Mouse (Mus musculus) hindbrain, embryonic 13.5 days (tissue): ENCODE measurements around the gene Sesn1. TPM values are rescaled to one million over a fixed set of nuclear protein-coding genes. Genes with fewer than 3 reads are reported as not detected.

Experiments
- ATAC-seq: fragments of 200-750 bp; cut with Nextera tagmentation; 2 replicates; pipeline ENCODE4 v1.8.0; 2017; ENCODE audit warnings: moderate TSS enrichment; ENCODE audit not compliant: low FRiP score
- H3K27ac ChIP-seq: fragments of 300-500 bp; sonication (generic); 2 replicates; pipeline ENCODE4 v1.5.1; 2015; ENCODE audit warnings: inconsistent platforms, mild to moderate bottlenecking, moderate library complexity
- H3K27me3 ChIP-seq: fragments of 300-500 bp; sonication (generic); 2 replicates; pipeline ENCODE4 v1.6.1; 2015; ENCODE audit warnings: mild to moderate bottlenecking, inconsistent platforms
- H3K36me3 ChIP-seq: fragments of 300-500 bp; sonication (generic); 2 replicates; pipeline ENCODE4 v1.6.1; 2015; ENCODE audit warnings: mild to moderate bottlenecking, inconsistent platforms
- H3K4me1 ChIP-seq: fragments of 300-500 bp; sonication (generic); replicated peaks from 2 replicates; pipeline ENCODE4 v1.6.1; 2015; ENCODE audit warnings: inconsistent platforms
- H3K4me2 ChIP-seq: fragments of 300-500 bp; sonication (generic); 2 replicates; pipeline ENCODE4 v1.6.1; 2015; ENCODE audit warnings: inconsistent platforms, mild to moderate bottlenecking, moderate library complexity
- H3K4me3 ChIP-seq: fragments of 300-500 bp; sonication (generic); 2 replicates; pipeline ENCODE4 v1.5.1; 2015; ENCODE audit warnings: mild to moderate bottlenecking, inconsistent platforms
- H3K9ac ChIP-seq: fragments of 300-500 bp; sonication (generic); 2 replicates; pipeline ENCODE4 v1.6.1; 2015; ENCODE audit warnings: mild to moderate bottlenecking, inconsistent platforms
- H3K9me3 ChIP-seq: fragments of 300-500 bp; sonication (generic); 2 replicates; pipeline ENCODE4 v1.6.1; 2016; ENCODE audit warnings: inconsistent platforms
- WGBS: fragments of 180-500 bp; shearing (Covaris S2); methylation state at CpG from one replicate; pipeline ENCODE4 v1.1.7; 2015; 5-methylcytosine and 5-hydroxymethylcytosine counted together
- polyA plus RNA-seq: library from polyadenylated mRNA; unstranded; fragments of >200 nt; fragmentation: Nextera tagmentation; extraction: Ambion mirVana; gene quantifications from 2 replicates; pipeline ENCODE4 v1.2.1, GENCODE M21; 2015

Sesn1 gene
- polyA plus RNA-seq, 1 experiment from 2014 or later = 36.1 TPM

GRCm38 (mm10) chr10:41901864-41902263, 92.1 kb downstream of the Sesn1 start:
- H3K4me1 ChIP-seq = no peaks in the 10 kb centered on the region

GRCm38 (mm10) chr10:41907473-41907872, 97.7 kb downstream of the Sesn1 start:
- Histone ChIP-seq H3K36me3 (peaks cover 49% of the 10 kb centered on the region), H3K4me2 (no peak overlapping the region), H3K27me3 (no peaks in the 10 kb centered on the region), H3K9ac (no peak overlapping the region), H3K4me3 (no peak overlapping the region), H3K27ac (no peak overlapping the region), H3K4me1 (peaks cover 21% of the 10 kb centered on the region), H3K9me3 (no peaks in the 10 kb centered on the region)
- 77% methylated on average over 11 of the region's 11 CpGs for WGBS
- ATAC-seq = no peak

More at GRCm38 (mm10) chr10:41901864-41902263, 92.1 kb downstream of the Sesn1 start:
- Histone ChIP-seq H3K4me2 (no peak overlapping the region), H3K27me3 (no peaks in the 10 kb centered on the region), H3K27ac (no peak overlapping the region), H3K4me3 (no peak overlapping the region), H3K9me3 (no peaks in the 10 kb centered on the region), H3K36me3 (peaks cover 49% of the 10 kb centered on the region), H3K9ac (no peak overlapping the region)
- WGBS = 91% methylated on average over 6 of the region's 6 CpGs
- ATAC-seq = no peak

DNA sequence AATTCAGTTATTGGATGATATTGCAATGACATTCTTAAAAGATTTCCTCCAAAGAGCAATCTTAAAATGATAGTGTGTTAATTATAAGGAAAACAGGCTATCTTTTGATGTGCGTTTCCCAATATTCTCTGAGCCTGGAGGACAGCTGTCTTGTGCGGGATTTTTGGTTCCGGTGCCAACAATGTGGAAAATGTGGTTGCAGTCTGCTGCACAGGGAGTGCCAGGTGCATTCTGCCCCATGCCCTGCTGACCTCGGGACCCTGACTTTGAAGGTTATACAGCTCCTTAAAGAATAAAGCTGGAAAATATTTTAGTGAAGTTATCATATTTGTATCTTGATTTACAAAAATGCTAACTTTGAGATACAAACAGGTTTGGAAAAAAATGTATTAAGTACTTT, 98.2 kb downstream of the Sesn1 start:
- H3K36me3 ChIP-seq = peaks cover 45% of the 10 kb centered on the region
- H3K27ac ChIP-seq = no peak overlapping the region
- H3K9me3 ChIP-seq = no peaks in the 10 kb centered on the region
- no peak overlapping the region for H3K4me2 ChIP-seq
- H3K4me3 ChIP-seq = no peak overlapping the region
- peaks cover 21% of the 10 kb centered on the region for H3K4me1 ChIP-seq
- H3K27me3 ChIP-seq = no peaks in the 10 kb centered on the region
- no peak for ATAC-seq
- WGBS = 86% methylated on average over 4 of the region's 4 CpGs
- H3K9ac ChIP-seq = no peak overlapping the region

DNA sequence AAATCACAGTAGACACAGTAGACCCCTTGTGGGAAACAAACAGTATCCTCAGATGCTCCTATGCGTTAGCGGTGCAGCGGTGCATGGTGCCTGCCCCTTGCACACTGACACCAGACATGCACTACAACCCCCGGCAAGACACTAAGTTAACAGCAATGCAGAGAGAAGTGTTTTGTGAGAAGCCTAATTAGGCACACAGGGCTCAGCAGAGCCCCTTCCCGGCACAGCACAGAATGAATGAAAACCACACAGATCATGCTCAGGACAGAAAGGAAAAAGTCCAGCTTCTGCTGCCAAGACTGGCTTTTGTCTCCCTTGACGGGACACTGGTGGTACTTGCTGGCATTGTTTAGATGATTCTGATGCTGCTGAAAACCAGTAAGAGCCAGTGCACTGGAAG, 99.2 kb downstream of the Sesn1 start:
- Histone ChIP-seq H3K4me1 (peaks cover 21% of the 10 kb centered on the region), H3K4me2 (no peak overlapping the region), H3K27ac (peak overlapping the region; percentile 41), H3K4me3 (no peak overlapping the region), H3K9me3 (no peaks in the 10 kb centered on the region), H3K27me3 (no peaks in the 10 kb centered on the region), H3K36me3 (peaks cover 37% of the 10 kb centered on the region), H3K9ac (no peak overlapping the region)
- 52% methylated on average over 6 of the region's 6 CpGs for WGBS
- peak; percentile 40 for ATAC-seq

DNA sequence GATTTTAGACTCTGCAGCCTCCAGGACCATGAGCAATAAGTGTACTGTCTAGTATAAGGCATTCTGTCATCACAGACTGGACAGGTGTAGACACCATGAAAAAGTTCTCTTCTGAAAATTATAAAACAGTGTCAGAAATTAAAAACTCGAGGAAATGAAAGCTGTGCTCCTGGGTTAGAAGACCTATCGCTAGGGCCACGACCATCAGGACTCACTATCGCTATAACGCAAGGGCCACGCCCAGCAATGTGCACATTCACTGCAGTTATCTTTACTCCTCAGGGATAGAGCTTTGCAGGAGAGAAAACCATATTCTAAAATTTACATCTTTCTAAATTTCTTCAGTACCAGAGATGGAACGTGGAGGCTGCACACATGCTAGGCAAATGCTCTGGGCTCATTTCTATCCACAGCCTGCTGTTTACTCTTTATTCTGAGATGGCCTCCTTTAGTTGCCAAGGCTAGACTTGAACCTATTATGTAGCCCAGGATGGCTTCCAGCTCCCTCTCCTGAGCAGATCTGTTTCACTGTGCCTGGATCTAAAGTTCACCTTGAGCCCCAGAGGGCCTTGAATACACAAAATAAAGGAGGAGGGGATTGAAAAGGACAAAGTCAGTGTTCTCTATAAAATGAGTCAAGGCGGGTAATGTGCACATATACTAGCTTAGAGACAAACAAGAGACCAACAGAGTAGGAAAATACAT, 102.7 kb downstream of the Sesn1 start:
- WGBS = 97% methylated on average over 8 of the region's 8 CpGs
- ATAC-seq = no peak

DNA sequence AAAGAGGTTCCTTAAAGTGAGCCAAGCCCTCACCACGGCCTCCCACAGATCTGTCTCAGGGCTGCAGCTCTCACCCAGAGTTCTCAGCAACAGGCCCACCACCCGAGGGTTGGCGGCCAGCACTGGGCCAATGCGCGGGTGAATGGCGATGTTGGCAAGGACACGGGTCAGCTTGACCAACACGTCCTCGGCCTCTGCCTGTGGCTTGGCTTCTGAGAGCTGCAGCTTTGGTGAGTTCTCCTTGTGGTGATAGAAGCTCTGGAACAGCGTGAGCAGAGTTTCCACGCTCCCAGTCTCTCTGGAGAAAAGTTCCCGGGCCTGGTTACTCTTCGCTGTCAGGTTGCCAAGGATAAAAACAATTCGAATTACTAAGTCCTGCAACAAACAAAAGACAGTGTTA, 117.0 kb downstream of the Sesn1 start:
- WGBS = 69% methylated on average over 14 of the region's 14 CpGs

More for the DNA sequence above, 102.7 kb downstream of the Sesn1 start:
- Histone ChIP-seq H3K27ac (no peak overlapping the region), H3K36me3 (peaks cover 13% of the 10 kb centered on the region), H3K4me2 (no peak overlapping the region), H3K9me3 (no peaks in the 10 kb centered on the region), H3K4me3 (no peak overlapping the region), H3K27me3 (no peaks in the 10 kb centered on the region), H3K9ac (no peak overlapping the region), H3K4me1 (peaks cover 21% of the 10 kb centered on the region)

GRCm38 (mm10) chr10:41930966-41931365, 121.2 kb downstream of the Sesn1 start:
- H3K9me3 ChIP-seq = no peaks in the 10 kb centered on the region

More for the DNA sequence above, 117.0 kb downstream of the Sesn1 start:
- Histone ChIP-seq H3K4me2 (no peak overlapping the region), H3K9me3 (no peaks in the 10 kb centered on the region), H3K4me1 (peaks cover 10% of the 10 kb centered on the region), H3K27me3 (peaks cover 4% of the 10 kb centered on the region; the same call in 1 of the 2 replicates), H3K9ac (no peak overlapping the region), H3K27ac (peak overlapping the region; percentile 66), H3K4me3 (no peak overlapping the region), H3K36me3 (no peaks in the 10 kb centered on the region)
- ATAC-seq = no peak

DNA sequence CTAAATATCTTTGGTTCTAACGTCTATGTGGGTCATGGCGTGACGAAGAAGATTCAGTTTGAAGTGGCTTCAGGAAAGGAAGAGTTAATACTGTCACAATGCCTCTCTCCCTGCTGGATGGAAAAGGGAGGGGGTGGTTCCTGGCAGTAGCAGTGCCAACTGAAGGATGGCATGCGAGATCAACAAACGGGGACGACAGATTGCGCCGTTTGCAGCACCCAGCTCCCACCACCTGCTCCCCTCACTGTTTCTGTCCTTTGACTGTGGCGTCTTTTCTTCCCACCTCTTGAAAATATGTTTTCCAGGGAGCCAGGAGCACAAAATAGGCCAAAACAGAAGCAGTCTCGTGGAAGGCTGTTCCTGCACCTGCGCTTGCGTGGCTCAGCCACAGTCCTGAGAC, 122.2 kb downstream of the Sesn1 start:
- 58% methylated on average over 12 of the region's 12 CpGs for WGBS

More at GRCm38 (mm10) chr10:41930966-41931365, 121.2 kb downstream of the Sesn1 start:
- Histone ChIP-seq H3K27me3 (peaks cover 4% of the 10 kb centered on the region; the same call in 1 of the 2 replicates), H3K4me2 (no peak overlapping the region), H3K9ac (no peak overlapping the region), H3K4me3 (no peak overlapping the region), H3K27ac (no peak overlapping the region), H3K36me3 (no peaks in the 10 kb centered on the region), H3K4me1 (peaks cover 41% of the 10 kb centered on the region)
- WGBS = 46% methylated on average over 4 of the region's 4 CpGs
- ATAC-seq = no peak

DNA sequence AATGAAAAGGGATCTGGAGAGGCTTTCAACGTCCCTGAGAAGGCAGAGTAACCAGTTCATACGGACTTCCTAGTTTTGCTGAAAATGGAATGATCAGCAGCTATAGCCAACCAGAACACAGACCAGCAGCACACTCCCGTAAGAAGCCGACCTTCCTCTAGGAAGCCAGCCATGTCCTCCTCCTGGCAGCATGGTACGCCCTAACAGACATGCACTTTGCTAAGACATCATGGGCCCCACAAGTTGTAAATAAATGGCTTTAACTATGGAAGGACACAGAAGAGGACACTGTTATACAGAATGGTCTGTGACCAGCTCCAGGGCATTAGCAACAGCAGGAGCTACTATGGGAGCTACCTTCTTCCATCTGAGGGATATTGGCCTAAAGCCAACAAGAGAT, 123.2 kb downstream of the Sesn1 start:
- H3K9me3 ChIP-seq = no peaks in the 10 kb centered on the region
- H3K36me3 ChIP-seq = no peaks in the 10 kb centered on the region
- H3K4me3 ChIP-seq = no peak overlapping the region
- H3K4me2 ChIP-seq = no peak overlapping the region
- no peak overlapping the region for H3K9ac ChIP-seq
- 88% methylated on average over 5 of the region's 5 CpGs for WGBS
- peaks cover 57% of the 10 kb centered on the region for H3K4me1 ChIP-seq
- H3K27me3 ChIP-seq = peaks cover 4% of the 10 kb centered on the region; the same call in 1 of the 2 replicates
- no peak for ATAC-seq
- peak overlapping the region; percentile 87 for H3K27ac ChIP-seq

More for the DNA sequence above, 122.2 kb downstream of the Sesn1 start:
- Histone ChIP-seq H3K36me3 (no peaks in the 10 kb centered on the region), H3K9ac (no peak overlapping the region), H3K27me3 (peaks cover 4% of the 10 kb centered on the region; the same call in 1 of the 2 replicates), H3K4me1 (peaks cover 51% of the 10 kb centered on the region), H3K9me3 (no peaks in the 10 kb centered on the region), H3K27ac (peak overlapping the region; percentile 81), H3K4me2 (peak overlapping the region; percentile 29), H3K4me3 (no peak overlapping the region)
- ATAC-seq = no peak

DNA sequence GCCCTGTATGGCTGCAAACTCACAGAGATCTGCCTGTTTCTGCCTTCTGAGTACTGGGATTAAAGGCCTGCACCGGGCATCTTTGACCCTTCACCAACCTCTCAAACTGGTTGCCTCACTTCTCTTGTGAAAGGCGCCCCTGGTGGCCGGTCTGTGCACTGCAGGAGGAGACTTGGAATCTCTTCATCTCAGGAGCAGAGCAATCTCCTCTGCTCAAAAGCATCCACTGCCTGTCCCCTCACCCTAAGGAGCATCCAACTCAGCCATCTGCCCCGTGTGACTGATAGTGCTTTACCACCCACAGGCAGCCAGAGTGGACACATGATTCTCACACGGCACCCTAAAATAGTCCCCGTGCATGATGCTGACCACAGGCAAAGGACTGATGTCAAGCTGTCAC, 123.8 kb downstream of the Sesn1 start:
- no peaks in the 10 kb centered on the region for H3K36me3 ChIP-seq
- H3K4me2 ChIP-seq = no peak overlapping the region
- no peaks in the 10 kb centered on the region for H3K9me3 ChIP-seq
- H3K27me3 ChIP-seq = peaks cover 4% of the 10 kb centered on the region; the same call in 1 of the 2 replicates
- no peak for ATAC-seq
- 70% methylated on average over 6 of the region's 6 CpGs for WGBS
- peak overlapping the region; percentile 87 for H3K27ac ChIP-seq
- no peak overlapping the region for H3K9ac ChIP-seq
- no peak overlapping the region for H3K4me3 ChIP-seq
- peaks cover 57% of the 10 kb centered on the region for H3K4me1 ChIP-seq

GRCm38 (mm10) chr10:41934633-41935475, 125.1 kb downstream of the Sesn1 start:
- Histone ChIP-seq H3K27me3 (peaks cover 4% of the 10 kb centered on the region; the same call in 1 of the 2 replicates), H3K4me2 (peak overlapping the region; percentile 46), H3K4me1 (peaks cover 57% of the 10 kb centered on the region), H3K36me3 (no peaks in the 10 kb centered on the region), H3K4me3 (peak overlapping the region; percentile 19), H3K9ac (peak overlapping the region; percentile 53), H3K27ac (peak overlapping the region; percentile 87), H3K9me3 (no peaks in the 10 kb centered on the region)
- ATAC-seq = peak; percentile 88
- 12% methylated on average over 21 of the region's 21 CpGs for WGBS

DNA sequence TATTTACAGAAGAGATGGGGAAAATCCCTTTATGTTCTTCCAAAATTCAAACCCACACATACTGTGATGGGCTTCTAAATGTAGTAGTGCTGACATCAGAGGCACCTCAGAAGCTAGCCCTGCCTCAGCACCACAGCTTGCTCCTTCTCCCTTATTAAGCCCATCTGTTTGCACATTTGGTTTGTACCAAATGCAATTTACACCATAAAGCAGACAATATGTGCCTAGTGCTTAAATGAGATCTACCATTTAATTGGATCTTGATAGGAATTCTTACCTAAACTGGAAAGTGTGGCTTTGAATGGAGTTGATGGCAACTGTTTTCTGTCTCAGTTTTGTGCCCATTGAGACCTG, 125.7 kb downstream of the Sesn1 start:
- Histone ChIP-seq H3K27ac (peak overlapping the region; percentile 87), H3K27me3 (no peaks in the 10 kb centered on the region), H3K4me3 (no peak overlapping the region), H3K4me2 (peak overlapping the region; percentile 46), H3K4me1 (peaks cover 57% of the 10 kb centered on the region), H3K9me3 (no peaks in the 10 kb centered on the region), H3K9ac (no peak overlapping the region), H3K36me3 (no peaks in the 10 kb centered on the region)
- no peak for ATAC-seq
